Mouse (Mus musculus) neutrophil, adult 5-6 weeks (primary cell): Measurements from ENCODE around the gene Gpc6. TPM values are rescaled to one million over a fixed set of nuclear protein-coding genes. Genes with fewer than 3 reads are reported as not detected.

Source experiments
- ATAC-seq: fragments of 151-379, 151-347 bp; 2 replicates; pipeline ENCODE4 v1.8.0; 2017; ENCODE audit warnings: mild to moderate bottlenecking, moderate TSS enrichment; ENCODE audit not compliant: insufficient number of reproducible peaks, poor library complexity, low FRiP score, severe bottlenecking; ENCODE audit errors: extremely low read depth
- total RNA-seq: library from RNA; stranded (forward); fragments of 200-1000 nt; gene quantifications from 2 replicates; pipeline ENCODE4 v1.2.3, GENCODE M21; 2017

The Gpc6 gene
- total RNA-seq, 1 experiment from 2014 or later, result 0.12 TPM

- no peak for ATAC-seq
These were observed 787.2 kb downstream of the Gpc6 start for GRCm38 (mm10) chr14:117712311-117712710.

GRCm38 (mm10) chr14:117714165-117714564, 789.0 kb downstream of the Gpc6 start:
- ATAC-seq, result no peak

GRCm38 (mm10) chr14:117716305-117716704, 791.2 kb downstream of the Gpc6 start:
- no peak for ATAC-seq

- no peak for ATAC-seq
These were observed 803.6 kb downstream of the Gpc6 start for GRCm38 (mm10) chr14:117728741-117729140.

GRCm38 (mm10) chr14:117755231-117755630, 830.1 kb downstream of the Gpc6 start:
- ATAC-seq, result no peak

- no peak for ATAC-seq
These were observed 831.4 kb downstream of the Gpc6 start for GRCm38 (mm10) chr14:117756505-117756904.

GRCm38 (mm10) chr14:117757790-117758358, 832.8 kb downstream of the Gpc6 start:
- no peak for ATAC-seq

- no peak for ATAC-seq
These were observed 835.9 kb downstream of the Gpc6 start for GRCm38 (mm10) chr14:117760830-117761517.

- ATAC-seq, result no peak
These were observed 837.8 kb downstream of the Gpc6 start for GRCm38 (mm10) chr14:117762934-117763333.

GRCm38 (mm10) chr14:117767861-117768260, 842.7 kb downstream of the Gpc6 start:
- no peak for ATAC-seq

GRCm38 (mm10) chr14:117768697-117769096, 843.6 kb downstream of the Gpc6 start:
- no peak for ATAC-seq

- ATAC-seq, result no peak
These were observed 848.3 kb downstream of the Gpc6 start for GRCm38 (mm10) chr14:117773373-117773772.

- no peak for ATAC-seq
These were observed 852.9 kb downstream of the Gpc6 start for GRCm38 (mm10) chr14:117777866-117778500.

- peak; percentile 55 for ATAC-seq
These were observed 853.7 kb downstream of the Gpc6 start for GRCm38 (mm10) chr14:117778538-117779413.

- no peak for ATAC-seq
These were observed 856.6 kb downstream of the Gpc6 start for GRCm38 (mm10) chr14:117781724-117782123.

GRCm38 (mm10) chr14:117783671-117784262, 858.7 kb downstream of the Gpc6 start:
- no peak for ATAC-seq

GRCm38 (mm10) chr14:117784960-117785359, 859.8 kb downstream of the Gpc6 start:
- ATAC-seq, result no peak

GRCm38 (mm10) chr14:117785507-117786085, 860.5 kb downstream of the Gpc6 start:
- no peak for ATAC-seq

- ATAC-seq, result no peak
These were observed 861.5 kb downstream of the Gpc6 start for GRCm38 (mm10) chr14:117786647-117787046.
